Mouse (Mus musculus): Measurements from ENCODE around the gene Rptor.
A peak's percentile ranks its signal among the peaks of the same experiment; 100 is the strongest.

Gene Rptor

GRCm38 (mm10) chr11:119611496-119611895 is 8.8 kb downstream of the Rptor start:
- no peak for DNase-seq

GRCm38 (mm10) chr11:119612179-119612578 is 9.5 kb downstream of the Rptor start:
- no peak for DNase-seq

- DNase-seq = no peak
Observed at GRCm38 (mm10) chr11:119615087-119615486, 12.4 kb downstream of the Rptor start.

DNA sequence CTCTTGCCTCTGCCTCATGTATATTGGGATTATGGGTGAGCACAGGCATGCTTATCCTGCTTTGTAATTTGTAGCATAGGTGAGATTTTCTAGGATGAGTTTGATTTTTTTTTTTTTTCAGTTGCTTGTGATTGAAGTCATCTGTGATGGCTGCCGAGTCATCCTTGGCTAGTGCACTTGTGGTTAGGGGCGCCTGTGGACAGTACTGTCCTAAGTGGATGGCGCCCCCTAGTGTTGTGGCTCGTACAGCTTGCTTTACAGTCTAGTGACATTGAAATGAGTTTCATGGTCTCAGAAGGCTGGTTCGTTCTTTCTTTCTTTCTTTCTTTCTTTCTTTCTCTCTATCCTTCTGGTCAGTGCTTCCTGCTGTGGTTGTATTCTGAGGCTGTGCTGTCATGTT is 16.1 kb downstream of the Rptor start:
- DNase-seq = peak in 1 of 2 experiments; percentile 44

DNA sequence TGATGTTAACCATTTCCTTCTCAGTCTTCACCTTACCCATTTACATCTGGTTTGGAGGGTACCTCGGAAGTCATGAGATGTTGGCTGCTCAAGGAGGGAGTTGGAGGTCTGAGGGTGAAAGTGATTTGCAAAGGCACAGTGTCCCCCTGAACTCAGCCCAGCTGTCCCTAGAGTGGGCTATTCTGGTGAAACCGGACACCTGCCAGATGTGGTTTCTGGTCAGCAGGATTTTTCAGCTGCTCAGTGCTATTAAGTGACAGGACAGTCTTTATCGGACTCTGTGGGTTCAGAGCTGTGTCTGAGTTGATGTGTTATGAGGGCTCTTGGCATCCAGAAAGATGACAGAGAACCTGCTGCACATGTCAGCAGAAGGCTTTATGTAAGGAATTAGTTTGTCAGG is 18.6 kb downstream of the Rptor start:
- DNase-seq = no peak

GRCm38 (mm10) chr11:119623800-119624199 is 21.1 kb downstream of the Rptor start:
- no peak for DNase-seq

- DNase-seq = no peak
Observed at GRCm38 (mm10) chr11:119624401-119624800, 21.7 kb downstream of the Rptor start.

GRCm38 (mm10) chr11:119624955-119625354 is 22.2 kb downstream of the Rptor start:
- DNase-seq = no peak

GRCm38 (mm10) chr11:119625476-119625875 is 22.8 kb downstream of the Rptor start:
- DNase-seq = no peak

DNA sequence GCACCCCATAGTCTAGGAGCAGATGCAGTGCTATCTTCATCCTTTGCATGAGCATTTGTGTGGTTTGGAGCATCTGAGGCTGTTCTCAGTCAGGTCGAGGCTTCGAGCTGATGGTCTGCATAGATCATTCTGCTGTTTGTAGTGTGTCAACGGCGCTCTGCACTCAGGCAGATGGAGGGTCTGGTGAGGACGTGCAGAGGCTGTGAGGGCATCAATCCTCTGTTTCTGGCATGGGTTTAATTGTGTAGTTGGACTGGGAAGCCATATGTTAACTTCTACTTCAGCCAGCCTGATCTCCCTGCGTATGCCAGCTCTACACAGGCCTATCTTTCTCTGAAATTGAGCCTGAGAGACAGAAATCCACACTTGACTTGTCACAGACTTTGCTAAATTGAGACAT is 23.2 kb downstream of the Rptor start:
- DNase-seq = no peak

DNA sequence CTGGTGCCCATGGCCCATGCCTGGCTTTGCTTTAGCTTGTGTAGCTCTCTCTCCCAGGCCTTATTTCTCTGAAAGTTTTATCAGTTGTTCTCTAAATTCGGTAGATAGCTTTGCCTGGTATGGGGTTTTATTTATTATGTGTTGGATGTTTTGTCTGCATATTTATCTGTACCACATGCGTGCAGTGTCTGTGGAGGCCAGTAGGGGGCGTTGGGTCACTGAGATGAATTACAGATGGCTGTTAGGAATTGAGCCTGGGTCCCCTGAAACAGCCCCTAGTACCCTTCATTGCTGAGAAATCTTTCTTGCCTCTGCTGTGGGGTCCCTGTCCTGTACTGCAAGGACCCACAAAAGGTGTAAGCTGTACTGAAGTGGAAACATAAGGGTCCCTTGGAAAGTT is 24.5 kb downstream of the Rptor start:
- no peak for DNase-seq

- DNase-seq = no peak
Observed at GRCm38 (mm10) chr11:119629072-119629471, 26.4 kb downstream of the Rptor start.

DNA sequence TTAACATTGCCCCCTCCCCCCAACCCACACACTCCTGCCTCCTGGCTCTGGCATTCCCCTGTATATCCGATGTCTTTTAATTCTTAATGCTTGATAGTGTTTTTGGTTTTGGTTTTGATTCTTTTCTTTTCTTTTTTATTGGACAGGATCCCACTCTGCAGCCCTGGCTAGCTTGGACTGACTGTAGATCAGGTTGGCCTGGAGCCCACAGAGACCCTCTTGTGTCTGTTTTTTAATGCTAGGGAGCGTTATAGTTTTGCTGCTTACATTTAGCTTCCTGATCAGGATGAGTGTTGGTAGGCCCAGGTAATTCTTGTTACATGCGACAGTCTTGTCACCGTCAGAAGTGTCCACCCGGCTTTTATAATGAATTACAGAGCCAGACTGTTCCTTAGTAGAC is 27.6 kb downstream of the Rptor start:
- DNase-seq = no peak

- peak in 1 of 2 experiments; percentile 40 for DNase-seq
Observed at GRCm38 (mm10) chr11:119631222-119631870, 28.6 kb downstream of the Rptor start.

DNA sequence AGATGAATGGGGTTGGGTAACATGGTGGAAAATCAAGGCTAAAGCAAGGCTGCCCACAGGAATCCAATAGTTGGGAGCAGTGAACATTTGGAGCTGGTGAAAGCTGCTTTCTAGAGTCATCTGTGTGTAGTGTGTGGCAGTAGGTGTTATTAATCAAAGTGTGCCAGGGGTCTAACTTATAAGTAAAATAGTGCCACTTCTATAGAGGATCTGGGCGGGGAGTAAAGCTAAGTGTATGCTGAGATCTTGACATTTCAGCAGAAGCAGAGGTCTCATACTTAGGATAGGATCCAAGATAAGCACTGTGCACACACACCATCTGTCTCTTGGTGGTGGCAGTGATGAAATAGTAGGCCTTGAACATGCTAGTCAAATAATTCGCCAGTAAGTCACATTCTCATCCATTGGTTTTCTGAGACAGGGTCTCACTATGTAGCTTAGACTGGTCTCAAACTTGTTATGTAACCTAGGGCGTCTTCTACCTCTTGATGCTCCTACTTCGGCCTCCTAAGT is 33.7 kb downstream of the Rptor start:
- no peak for DNase-seq

- DNase-seq = no peak
Observed at GRCm38 (mm10) chr11:119637519-119637918, 34.8 kb downstream of the Rptor start.

DNA sequence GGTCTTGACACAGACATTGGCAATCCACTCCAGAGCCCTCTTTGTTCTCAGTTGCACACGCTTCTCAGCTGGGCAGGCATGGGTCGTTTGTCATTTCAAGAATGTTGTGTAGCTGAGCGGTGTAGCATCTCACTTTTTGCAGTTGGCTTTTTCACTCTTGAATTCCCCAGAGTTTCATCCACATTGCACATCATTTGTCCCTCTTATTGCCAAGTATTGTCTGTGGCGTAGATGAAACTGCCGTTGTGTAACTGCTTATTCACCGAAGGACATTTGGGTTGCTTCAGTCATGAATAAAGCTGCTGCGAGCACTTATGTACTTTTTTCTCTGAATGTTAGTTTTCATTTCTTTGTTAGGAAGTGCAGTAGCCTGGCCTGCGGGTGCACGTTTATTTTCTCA is 37.8 kb downstream of the Rptor start:
- peak in 1 of 2 experiments; percentile 36 for DNase-seq

- DNase-seq = no peak
Observed at GRCm38 (mm10) chr11:119641831-119642381, 39.2 kb downstream of the Rptor start.

DNA sequence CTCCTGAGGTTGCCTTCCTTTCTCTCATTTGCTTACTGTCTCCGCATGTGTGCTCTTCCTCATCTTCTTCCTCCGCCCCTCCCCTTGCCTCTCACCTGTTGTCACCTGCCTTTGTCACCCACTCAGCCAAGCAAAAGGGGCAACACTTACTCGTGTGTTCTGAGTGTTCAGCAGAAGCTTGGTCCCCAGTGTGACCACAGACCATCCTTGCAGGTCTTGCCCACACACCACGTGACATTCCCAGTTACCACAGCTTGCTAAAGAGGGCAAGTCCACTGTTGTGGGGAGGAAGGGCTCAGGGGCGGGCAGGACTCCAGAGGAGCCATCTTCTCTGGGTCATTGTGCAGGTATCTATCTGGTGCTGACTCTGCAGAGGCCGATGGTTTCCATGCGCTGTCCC is 40.6 kb downstream of the Rptor start:
- no peak for DNase-seq

GRCm38 (mm10) chr11:119644140-119644539 is 41.4 kb downstream of the Rptor start:
- DNase-seq = no peak

- no peak for DNase-seq
Observed at GRCm38 (mm10) chr11:119644612-119645379, 42.1 kb downstream of the Rptor start.

DNA sequence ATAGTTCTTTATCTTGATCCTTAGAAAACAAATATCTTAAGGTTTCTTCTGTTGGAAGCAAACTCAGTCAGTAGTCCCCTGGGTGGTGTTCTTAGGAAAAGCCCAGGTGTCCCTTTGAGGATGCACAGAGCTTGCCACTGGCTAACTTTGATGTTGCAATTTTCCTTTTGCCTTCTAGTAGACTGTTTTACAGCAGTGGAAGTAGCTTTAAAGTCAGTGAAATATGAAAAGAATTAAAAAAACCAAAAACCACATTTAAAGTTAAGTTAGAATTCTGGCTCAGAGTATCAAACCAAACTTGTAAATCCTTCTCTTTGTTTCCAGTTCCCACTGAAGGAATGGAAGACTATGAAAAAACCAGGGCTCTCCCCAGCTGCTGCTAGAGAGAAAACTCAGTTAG is 47.8 kb downstream of the Rptor start:
- DNase-seq = no peak

GRCm38 (mm10) chr11:119653336-119653735 is 50.6 kb downstream of the Rptor start:
- no peak for DNase-seq

DNA sequence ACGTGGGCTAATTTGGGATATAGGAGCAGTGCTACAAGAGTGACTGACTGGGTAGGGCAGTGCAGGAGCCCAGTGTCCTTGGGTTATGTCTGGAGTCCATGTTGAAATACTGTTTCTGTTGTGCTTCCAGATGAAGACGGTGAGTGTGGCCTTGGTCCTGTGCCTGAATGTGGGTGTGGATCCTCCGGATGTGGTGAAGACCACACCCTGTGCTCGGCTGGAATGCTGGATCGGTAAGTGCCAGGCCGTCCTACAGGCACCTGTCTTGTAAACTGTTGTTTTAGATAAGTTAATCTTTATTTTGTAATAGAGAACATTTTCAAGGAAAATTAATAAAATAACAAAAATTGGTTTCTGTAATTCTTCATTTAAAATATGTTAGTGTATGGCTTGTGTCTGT is 54.8 kb downstream of the Rptor start:
- no peak for DNase-seq
